Mouse (Mus musculus) adrenal gland, postnatal 25 days (tissue): ENCODE results near the gene Pgm2l1. TPM values are rescaled to one million over a fixed set of nuclear protein-coding genes. Genes with fewer than 3 reads are reported as not detected.

Experiments used
- DNase-seq: peaks from one replicate; pipeline ENCODE4 v3.0.0; 2021; ENCODE audit warnings: mixed read lengths
- total RNA-seq: library from RNA; stranded (reverse); gene quantifications from 2 replicates; pipeline ENCODE4 v1.2.3, GENCODE M21; 2021

Pgm2l1 gene
- total RNA-seq, 1 experiment from 2014 or later: 12.8 TPM

DNA sequence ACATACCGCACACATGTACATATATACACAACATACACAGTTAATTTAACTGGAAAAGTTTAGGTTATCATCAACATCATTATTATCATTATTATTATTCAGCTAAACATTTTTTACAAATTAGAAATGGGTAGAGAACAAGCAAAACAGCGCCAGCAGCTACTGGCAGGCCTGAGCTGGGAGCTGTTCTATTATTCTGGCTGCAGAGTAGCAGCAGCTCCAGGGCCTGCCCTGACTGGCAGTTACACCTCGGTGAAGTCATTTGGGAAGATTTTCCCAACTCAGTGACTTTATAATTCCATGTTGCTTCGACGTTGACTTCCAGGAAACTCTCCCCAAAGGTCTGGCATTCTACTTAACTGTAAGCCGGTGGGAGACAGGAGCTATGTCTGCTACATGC, 69.5 kb downstream of the Pgm2l1 start:
- no peak for DNase-seq

- no peak for DNase-seq
These were observed 71.8 kb downstream of the Pgm2l1 start for GRCm38 (mm10) chr7:100298861-100299510.

GRCm38 (mm10) chr7:100301390-100301789, 74.2 kb downstream of the Pgm2l1 start:
- no peak for DNase-seq

- DNase-seq: peak; percentile 47
These were observed 75.1 kb downstream of the Pgm2l1 start for GRCm38 (mm10) chr7:100302316-100302715.

DNA sequence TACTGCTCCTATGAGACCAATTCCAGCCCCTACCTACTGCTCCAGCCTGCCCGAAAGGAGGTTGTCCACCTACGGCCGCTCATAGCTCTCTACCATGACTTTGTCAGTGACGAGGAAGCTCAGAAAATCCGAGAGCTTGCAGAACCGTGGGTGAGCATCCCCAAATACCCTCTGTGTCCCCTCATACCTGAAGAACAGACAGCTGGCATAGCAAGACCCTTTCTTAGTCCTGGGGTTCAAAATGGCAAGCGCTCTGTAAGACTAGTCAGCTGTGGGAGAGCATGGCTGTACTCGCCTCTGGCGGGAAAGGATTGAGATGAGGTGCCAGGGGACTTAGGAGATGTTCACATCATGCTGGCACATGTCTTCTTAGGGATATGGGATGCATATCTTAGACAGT, 78.7 kb downstream of the Pgm2l1 start:
- no peak for DNase-seq

- DNase-seq: no peak
These were observed 80.9 kb downstream of the Pgm2l1 start for GRCm38 (mm10) chr7:100307872-100308653.

DNA sequence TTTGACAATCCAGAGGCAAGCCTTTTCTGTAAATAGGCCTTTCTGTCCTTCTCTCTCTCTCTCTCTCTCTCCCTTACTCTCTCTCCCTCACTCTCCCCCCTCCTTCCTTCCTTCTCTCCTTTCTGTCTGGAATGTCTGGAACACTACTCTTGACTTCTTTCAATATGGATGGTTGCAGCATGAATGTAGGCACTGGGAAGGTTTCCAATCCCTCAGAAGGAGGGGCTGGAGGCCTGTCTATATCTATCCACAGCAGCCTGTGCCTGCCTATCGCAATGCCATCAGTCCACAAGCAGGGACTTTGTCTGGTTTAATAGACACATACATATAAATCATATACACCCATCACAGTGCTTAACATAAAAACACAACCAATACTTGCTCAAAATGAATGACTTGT, 82.0 kb downstream of the Pgm2l1 start:
- no peak for DNase-seq

GRCm38 (mm10) chr7:100309679-100310078, 82.5 kb downstream of the Pgm2l1 start:
- DNase-seq: no peak

DNA sequence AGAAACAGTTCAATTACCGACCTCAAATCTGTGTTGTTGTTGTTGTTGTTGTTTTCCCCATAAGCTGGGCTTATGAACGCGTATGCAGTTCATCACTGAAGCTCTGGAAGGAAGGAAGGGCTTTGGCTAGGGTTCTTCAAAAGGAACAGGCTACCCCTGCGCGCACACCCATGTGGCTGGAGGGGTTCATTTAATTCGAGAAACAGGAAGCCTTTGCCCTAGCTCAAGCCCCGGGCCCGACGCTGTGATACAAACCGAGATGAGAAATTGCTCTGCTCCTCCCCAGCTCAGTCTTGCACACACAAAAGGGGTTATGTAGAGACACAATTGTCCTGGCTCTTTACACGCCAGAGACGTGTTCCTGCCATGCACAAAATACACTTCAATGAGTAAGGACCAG, 83.1 kb downstream of the Pgm2l1 start:
- no peak for DNase-seq

DNA sequence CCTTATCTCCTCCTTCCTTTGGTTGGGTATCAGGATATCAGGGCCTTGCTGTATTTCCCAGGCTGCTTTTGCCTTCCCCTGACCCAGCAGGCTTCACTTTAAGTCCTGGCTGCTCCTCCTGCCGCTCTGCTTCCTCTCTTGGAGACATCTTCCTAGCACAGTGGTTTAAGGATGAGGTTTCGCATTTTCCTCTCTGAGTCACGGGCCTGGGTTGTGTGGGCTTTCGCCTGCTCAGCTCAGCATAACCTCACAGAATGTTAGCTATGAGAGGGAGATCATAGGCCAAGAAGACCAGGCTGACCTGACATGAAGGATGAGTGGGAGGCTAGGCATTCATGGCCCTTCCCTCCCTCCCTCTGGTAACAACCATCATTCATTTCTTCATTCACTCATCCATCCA, 85.5 kb downstream of the Pgm2l1 start:
- DNase-seq: no peak

DNA sequence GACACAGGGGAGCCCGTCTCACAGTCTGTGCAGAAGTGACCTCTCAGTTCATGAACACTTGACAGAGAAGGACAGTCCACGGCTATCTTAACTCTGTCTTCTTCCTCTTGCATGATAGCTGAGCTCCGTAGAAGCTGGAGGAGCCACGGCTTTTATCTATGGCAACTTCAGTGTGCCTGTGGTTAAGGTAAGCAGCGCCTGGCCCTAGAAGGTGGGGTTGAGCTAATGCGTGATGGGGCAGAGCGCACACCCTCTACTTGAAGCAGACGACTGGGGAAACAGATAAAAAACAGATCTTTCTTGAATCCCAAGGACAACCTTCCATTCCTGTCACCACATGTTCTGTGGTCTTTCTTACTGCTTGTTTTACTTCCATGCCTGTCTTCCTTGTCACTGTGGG, 89.7 kb downstream of the Pgm2l1 start:
- DNase-seq: no peak

DNA sequence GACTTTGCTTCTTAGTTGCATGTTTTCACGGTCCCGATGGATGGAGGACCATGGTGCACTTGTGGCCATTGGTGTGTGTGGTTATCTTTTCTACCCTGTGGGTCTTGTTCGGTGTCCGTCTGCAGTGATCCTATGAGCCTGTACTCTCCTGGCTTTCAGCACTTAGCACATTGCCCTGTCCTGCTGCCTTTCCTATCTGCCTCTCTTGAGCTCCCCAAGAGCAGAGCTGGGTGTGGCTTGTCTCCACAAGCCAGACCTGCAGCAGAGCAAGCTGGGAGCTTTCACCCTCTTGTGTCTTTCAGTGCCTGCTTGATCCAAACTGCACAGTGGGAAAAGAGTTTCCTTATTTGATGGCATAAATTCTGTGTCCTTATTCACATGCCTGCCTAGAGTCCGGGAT, 90.3 kb downstream of the Pgm2l1 start:
- DNase-seq: no peak

- DNase-seq: no peak
These were observed 96.5 kb downstream of the Pgm2l1 start for GRCm38 (mm10) chr7:100323721-100324120.

GRCm38 (mm10) chr7:100325482-100325881, 98.3 kb downstream of the Pgm2l1 start:
- DNase-seq: peak; percentile 46

- no peak for DNase-seq
These were observed 100.3 kb downstream of the Pgm2l1 start for GRCm38 (mm10) chr7:100327514-100327913.

Other genes starting within 250 kb of the Pgm2l1 start
- 16.8 and 19.8 TPM in 2 replicates for gene Rnf169, start 246.9 kb upstream of the Pgm2l1 start, total RNA-seq
- gene Chrdl2, start 221.2 kb upstream of the Pgm2l1 start, total RNA-seq: not detected in 2 replicates
- gene Pold3, start 105.8 kb upstream of the Pgm2l1 start, total RNA-seq: 25.6 and 33.6 TPM in 2 replicates
- gene Lipt2, start 68.1 kb upstream of the Pgm2l1 start, total RNA-seq: 6.1 and 6.2 TPM in 2 replicates
- gene Kcne3, start 50.9 kb upstream of the Pgm2l1 start, total RNA-seq: 0.85 and 1.3 TPM in 2 replicates
- 0.81 and 1.3 TPM in 2 replicates for gene P4ha3, start 58.1 kb downstream of the Pgm2l1 start, total RNA-seq
- 26.6 and 27.9 TPM in 2 replicates for gene C2cd3, start 144.8 kb downstream of the Pgm2l1 start, total RNA-seq
- 54.5 and 70.6 TPM in 2 replicates for gene Ppme1, start 144.9 kb downstream of the Pgm2l1 start, total RNA-seq
- gene Ucp3, start 245.6 kb downstream of the Pgm2l1 start, total RNA-seq: 24.6 and 30.5 TPM in 2 replicates